Mouse (Mus musculus) stomach, postnatal 0 days (tissue): ENCODE results near the gene Usf1.

Experiments
- CTCF ChIP-seq: IDR thresholded peaks from 2 replicates; pipeline ENCODE4 v1.5.1; 2016; ENCODE audit warnings: antibody characterized with exemption, low read depth, mild to moderate bottlenecking, moderate library complexity
- EP300 ChIP-seq: optimal IDR thresholded peaks from 2 replicates; pipeline ENCODE3; 2016; ENCODE audit warnings: antibody characterized with exemption

GRCm38 (mm10) chr1:171373946-171374345 lies 37.2 kb upstream of the Usf1 start:
- no peak for TF ChIP-seq CTCF
- TF ChIP-seq EP300 = no peak
